Mouse (Mus musculus) cerebral cortex, adult 2 months (tissue): Measurements from ENCODE around the gene Vcam1.

ENCODE experiments used
- WGBS: fragments of 180-500 bp; shearing (Covaris S2); methylation state at CpG from one replicate; pipeline ENCODE4 v1.1.7; 2018; 5-methylcytosine and 5-hydroxymethylcytosine counted together

The Vcam1 gene

GRCm38 (mm10) chr3:116129259-116129738 lies at the start of gene Vcam1:
TSS of gene Vcam1 (minus strand) at chr3:116129688.
- 11% methylated on average over 9 of the region's 9 CpGs for WGBS

GRCm38 (mm10) chr3:116175106-116175505 lies 45.6 kb upstream of the Vcam1 start:
- 95% methylated on average over 6 of the region's 6 CpGs for WGBS

DNA sequence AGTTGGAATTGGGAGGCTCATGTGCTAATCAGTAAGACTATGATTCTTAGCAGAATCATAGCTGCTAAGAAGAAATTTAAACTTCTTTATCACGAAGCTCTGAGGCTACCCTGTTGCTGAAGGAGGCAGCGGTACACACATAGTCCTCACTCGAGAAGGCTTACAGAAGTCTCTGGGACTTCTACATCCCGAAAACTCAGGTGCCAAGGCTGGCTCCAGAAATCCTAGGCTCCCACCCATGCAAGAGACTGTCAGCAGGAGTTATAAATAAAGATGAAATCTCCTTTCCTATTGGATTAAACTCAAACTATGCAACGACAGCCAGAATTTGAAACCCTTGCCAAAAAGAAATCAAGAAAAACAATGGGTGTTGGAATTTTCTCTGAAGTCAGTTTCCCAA lies 42.0 kb upstream of the Vcam1 start:
- 46% methylated on average over 5 of the region's 5 CpGs for WGBS

DNA sequence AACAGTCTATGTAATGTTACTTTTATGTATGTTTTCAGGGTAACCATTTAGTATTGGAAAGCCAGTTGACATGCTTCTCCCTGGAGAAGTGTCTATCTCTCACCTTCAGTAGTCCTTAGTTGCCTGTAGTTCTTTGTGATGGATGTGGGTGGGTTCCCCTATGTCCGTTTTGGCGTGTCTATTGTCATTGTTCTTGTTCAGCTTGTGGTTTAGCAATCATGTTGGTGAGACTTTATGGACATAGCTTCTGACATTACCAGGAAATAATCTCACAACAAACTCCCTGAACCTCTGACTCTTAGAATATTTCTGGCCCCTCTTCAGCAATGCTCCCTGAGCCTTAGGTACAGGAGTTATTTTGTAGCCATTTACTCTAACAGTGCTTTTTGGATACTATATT lies 38.6 kb upstream of the Vcam1 start:
- WGBS: 89% methylated on average over 2 of the region's 2 CpGs

GRCm38 (mm10) chr3:116166296-116166695 lies 36.8 kb upstream of the Vcam1 start:
- 73% methylated on average over 8 of the region's 8 CpGs for WGBS

GRCm38 (mm10) chr3:116165030-116165429 lies 35.5 kb upstream of the Vcam1 start:
- WGBS: 51% methylated on average over 1 of the region's 1 CpGs

- WGBS: 44% methylated on average over 5 of the region's 5 CpGs
Observed at GRCm38 (mm10) chr3:116163517-116163916, 34.0 kb upstream of the Vcam1 start.

DNA sequence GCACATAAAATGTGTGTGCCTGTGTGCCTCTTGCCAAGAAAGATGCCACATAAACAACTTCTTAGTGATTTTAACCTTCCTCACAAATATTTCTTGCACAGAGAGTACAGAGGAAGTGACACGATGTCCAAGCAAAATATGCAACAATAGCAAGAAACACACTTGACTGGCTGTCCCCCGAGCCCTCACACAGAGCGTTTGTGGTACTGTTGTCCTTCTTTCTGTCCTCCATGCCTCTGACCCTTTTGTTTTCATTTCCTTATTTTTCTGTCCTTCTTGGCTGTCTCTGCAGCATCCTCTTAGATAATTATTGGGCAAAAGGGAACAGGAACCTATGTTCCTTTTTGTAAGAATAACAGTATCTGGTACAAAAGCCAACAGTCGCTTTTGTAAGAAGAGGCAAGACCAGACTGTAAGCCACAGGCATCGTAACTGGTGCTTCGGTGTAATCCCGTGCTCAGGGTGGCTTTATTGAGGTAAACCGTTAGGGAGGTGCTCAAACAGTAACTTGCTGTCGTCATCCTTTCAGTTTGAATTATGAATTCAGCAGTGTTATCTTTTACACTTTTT lies 32.7 kb upstream of the Vcam1 start:
- WGBS: 75% methylated on average over 9 of the region's 9 CpGs

GRCm38 (mm10) chr3:116159376-116159775 lies 29.9 kb upstream of the Vcam1 start:
- 80% methylated on average over 5 of the region's 5 CpGs for WGBS

- 66% methylated on average over 13 of the region's 13 CpGs for WGBS
Observed at GRCm38 (mm10) chr3:116157447-116157990, 28.0 kb upstream of the Vcam1 start.

DNA sequence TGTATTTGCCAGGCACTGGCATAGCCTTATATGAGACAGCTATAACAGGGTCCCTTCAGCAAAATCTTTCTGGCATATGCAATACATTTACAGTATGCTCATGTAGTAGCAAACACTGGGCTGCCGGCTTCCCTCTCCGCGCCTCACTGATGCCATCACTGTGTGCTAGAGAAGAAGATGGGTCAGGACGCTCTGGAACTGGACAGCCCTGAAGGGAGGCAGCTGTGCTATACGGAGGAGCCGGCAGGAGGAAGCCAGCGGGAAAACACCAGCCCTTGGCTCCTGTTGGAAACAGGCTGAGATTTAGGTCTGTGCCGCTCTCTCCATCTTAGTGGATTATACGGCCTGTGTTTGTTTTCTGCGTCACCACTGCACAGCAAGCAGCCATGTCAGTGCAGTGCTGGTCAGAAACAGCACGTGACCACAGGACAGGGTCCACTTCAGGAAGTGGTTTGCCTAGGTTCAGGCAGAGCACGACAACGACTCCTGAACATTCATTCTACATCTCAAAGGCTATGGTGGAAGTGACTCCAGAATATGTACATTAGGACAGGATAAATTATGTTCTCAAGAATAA lies 20.7 kb upstream of the Vcam1 start:
- WGBS: 94% methylated on average over 13 of the region's 13 CpGs

GRCm38 (mm10) chr3:116149096-116149495 lies 19.6 kb upstream of the Vcam1 start:
- 74% methylated on average over 4 of the region's 4 CpGs for WGBS

GRCm38 (mm10) chr3:116148676-116149075 lies 19.2 kb upstream of the Vcam1 start:
- WGBS: 82% methylated on average over 9 of the region's 9 CpGs

DNA sequence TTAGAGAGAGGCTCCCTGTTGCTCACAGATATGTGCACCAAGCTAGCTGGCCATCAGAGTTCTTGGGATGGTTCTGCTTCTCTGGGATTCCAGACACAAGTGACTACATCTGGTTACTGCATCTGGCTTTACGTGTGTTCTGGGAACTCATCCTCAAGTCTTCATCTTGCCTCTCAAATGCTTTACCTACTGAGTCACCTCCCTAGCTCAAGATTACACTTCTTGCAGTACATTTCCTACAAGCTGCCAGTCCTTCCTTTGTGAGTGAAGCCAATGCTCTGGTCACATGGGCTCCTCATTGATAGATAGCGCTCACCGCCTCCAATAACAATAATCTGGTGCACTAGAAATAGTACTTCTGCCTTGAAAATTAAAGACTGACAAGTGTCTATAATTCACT lies 11.7 kb upstream of the Vcam1 start:
- WGBS: 96% methylated on average over 3 of the region's 3 CpGs

GRCm38 (mm10) chr3:116139000-116139399 lies 9.5 kb upstream of the Vcam1 start:
- WGBS: 89% methylated on average over 5 of the region's 5 CpGs

DNA sequence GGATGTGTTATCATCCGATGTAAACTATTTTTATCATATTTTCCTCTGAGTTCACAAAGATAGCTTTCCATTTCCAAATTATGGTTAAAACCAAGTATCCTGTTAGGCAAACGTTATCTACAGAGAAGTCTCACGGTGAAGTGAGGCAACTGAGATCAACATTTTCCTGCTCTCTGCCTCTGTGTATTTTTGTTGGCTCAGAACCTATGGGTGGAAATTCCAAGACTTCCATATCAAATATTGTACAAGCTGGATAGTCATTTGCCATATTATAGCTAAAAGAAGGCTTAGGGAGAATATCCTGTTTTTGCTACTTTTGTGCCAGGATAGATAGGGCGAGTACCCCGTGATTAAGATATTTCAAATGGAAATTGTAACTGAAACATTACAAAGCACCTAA lies 8.6 kb upstream of the Vcam1 start:
- WGBS: 71% methylated on average over 5 of the region's 5 CpGs

DNA sequence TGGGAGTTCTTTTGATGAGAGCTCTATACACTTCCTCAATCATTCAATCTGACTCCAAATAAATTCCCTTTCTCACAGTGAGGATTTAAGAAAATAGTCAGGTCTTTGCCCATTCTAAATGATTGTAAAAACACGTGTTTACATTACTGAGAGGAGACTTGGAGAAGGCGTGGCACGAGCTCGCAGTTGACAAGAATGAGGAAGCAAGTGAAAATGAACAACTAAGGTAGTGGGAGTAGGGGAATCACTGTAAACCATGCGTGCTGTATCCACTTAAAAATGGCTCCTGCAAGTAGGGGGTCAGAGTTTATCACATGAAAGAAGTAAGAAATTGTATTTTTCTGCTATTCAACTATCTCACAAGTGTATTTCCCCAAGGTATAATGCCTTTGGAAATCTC lies 3.9 kb upstream of the Vcam1 start:
- WGBS: 83% methylated on average over 5 of the region's 5 CpGs

GRCm38 (mm10) chr3:116130711-116131110 lies 1.2 kb upstream of the Vcam1 start:
- WGBS: 88% methylated on average over 3 of the region's 3 CpGs

DNA sequence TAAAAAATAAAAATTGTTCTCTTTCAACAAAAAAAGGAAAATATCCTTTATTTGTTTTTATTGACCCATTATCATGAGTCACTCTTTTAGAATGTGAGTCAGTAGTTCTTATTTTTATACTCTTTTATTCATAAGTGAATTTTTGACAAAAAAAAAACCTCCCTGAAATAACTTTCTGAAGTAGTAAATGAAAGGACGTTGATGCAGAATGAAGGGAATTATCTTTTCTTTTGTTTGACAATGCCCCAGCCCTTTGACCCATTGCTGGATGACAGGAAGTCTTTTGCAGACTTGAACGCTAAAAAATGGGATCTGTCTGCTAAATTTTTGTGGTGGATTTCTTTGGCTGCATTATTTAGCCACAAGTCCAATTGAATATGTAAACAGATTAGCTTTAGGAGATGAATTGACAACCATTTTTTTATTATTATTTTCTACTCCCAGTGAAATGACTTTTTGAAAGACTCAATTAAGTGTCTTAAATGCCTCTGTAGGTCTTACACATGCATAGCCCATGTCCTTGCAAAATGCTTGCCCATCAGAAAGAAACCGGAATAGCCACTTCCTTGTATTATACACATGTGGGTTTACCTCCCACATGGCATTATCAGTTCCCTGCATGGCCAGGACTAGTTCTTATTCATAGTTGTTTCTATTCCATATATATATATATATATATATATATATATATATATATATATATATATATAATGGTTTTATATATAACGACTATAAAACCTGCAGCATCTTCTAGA lies 530 bp upstream of the Vcam1 start:
- 64% methylated on average over 4 of the region's 4 CpGs for WGBS

DNA sequence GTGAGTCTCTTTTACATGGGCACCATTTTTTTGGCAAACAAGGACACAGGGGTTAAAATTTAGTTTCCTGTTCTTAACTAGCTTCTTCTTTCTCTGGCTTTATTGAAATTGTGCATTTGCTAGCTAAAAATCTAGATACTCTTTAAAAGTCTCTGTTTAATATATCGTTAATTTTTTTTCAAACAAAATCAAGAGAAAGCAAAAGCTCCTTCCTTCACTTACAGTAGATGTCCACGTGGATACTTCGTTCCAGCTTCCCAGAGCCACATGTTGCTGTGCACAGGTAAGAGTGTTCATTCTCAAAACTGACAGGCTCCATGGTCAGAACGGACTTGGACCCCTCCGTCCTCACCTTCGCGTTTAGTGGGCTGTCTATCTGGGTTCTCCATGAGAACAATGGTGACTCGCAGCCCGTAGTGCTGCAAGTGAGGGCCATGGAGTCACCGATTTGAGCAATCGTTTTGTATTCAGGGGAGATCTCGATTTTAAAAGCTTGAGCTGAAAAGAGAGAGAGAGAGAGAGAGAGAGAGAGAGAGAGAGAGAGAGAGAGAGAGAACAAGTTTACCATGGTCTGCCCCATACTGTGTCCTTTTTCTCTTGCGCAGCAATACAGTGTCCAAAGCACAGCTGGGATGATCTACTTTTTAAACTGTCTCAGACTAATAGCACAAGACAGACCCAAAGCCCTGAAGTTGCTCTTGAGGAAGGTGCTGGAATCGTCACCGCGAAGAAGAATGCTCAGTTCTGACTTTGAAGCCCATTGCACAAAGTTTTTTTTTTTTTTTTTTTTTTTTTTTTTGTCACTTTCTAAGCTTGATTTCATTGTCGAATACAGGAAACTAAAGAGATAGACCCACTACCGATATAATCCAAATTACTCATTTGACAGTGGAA lies 930 bp downstream of the Vcam1 start:
- 24% methylated on average over 18 of the region's 18 CpGs for WGBS

GRCm38 (mm10) chr3:116127836-116128235 lies 1.7 kb downstream of the Vcam1 start:
- WGBS: 63% methylated on average over 3 of the region's 3 CpGs

- WGBS: 62% methylated on average over 2 of the region's 2 CpGs
Observed at GRCm38 (mm10) chr3:116127281-116127680, 2.2 kb downstream of the Vcam1 start.
